Mouse (Mus musculus) MEL (cell line): ENCODE measurements around the gene Nat14. TPM values are rescaled to one million over a fixed set of nuclear protein-coding genes. Genes with fewer than 3 reads are reported as not detected.

Experiments used
- DNase-seq: peaks from one replicate; pipeline ENCODE4 v3.0.0; 2011; ENCODE audit warnings: low read depth, low spot score
- H3K27ac ChIP-seq: 2 replicates; pipeline ENCODE4 v1.5.1; 2012; ENCODE audit warnings: low read depth, mild to moderate bottlenecking, control low read depth, low read length, moderate library complexity; ENCODE audit not compliant: control insufficient read depth
- H3K27me3 ChIP-seq, 2 experiments: fragments of 150-350 bp in 1 of 2; sonication (generic) in 1 of 2; 2 replicates each; pipeline ENCODE4 v1.6.1; 2012; ENCODE audit warnings: low read length in 2 of 2, mild to moderate bottlenecking in 2 of 2, improper control_type of control experiment in 1 of 2, moderate library complexity in 1 of 2; ENCODE audit not compliant: insufficient read depth in 2 of 2, control insufficient read depth in 1 of 2
- H3K36me3 ChIP-seq, 2 experiments: 2 replicates each; pipeline ENCODE4 v1.6.1; 2012 to 2014; ENCODE audit warnings: low read length in 2 of 2, improper control_type of control experiment in 1 of 2, inconsistent platforms in 1 of 2, mild to moderate bottlenecking in 1 of 2; ENCODE audit not compliant: insufficient read depth in 2 of 2, control insufficient read depth in 1 of 2
- H3K4me1 ChIP-seq, 2 experiments: fragments of 150-350 bp in 1 of 2; sonication (generic) in 1 of 2; 2 replicates each; pipeline ENCODE4 v1.6.1; 2012; ENCODE audit warnings: low read length in 2 of 2, improper control_type of control experiment in 1 of 2, mild to moderate bottlenecking in 1 of 2; ENCODE audit not compliant: insufficient read depth in 2 of 2, control insufficient read depth in 1 of 2
- H3K4me3 ChIP-seq, 2 experiments: fragments of 150-350 bp in 1 of 2; sonication (generic) in 1 of 2; 2 replicates each; pipeline ENCODE4 v1.5.1; 2012; ENCODE audit warnings: low read depth in 2 of 2, low read length in 2 of 2, mild to moderate bottlenecking in 2 of 2, moderate library complexity in 2 of 2, control low read depth in 1 of 2, improper control_type of control experiment in 1 of 2; ENCODE audit not compliant: control insufficient read depth in 1 of 2, insufficient read depth in 1 of 2
- H3K79me2 ChIP-seq: 2 replicates; pipeline ENCODE4 v1.6.1; 2012; ENCODE audit warnings: mild to moderate bottlenecking, low read length, moderate library complexity; ENCODE audit not compliant: control insufficient read depth, poor library complexity, insufficient read depth
- H3K9ac ChIP-seq: 2 replicates; pipeline ENCODE4 v1.6.1; 2012; ENCODE audit warnings: low read depth, mild to moderate bottlenecking, control low read depth, low read length, moderate library complexity; ENCODE audit not compliant: control insufficient read depth, poor library complexity, severe bottlenecking
- H3K9me3 ChIP-seq: fragments of 150-350 bp; sonication (generic); replicated peaks from 2 replicates; pipeline ENCODE4 v1.6.1; 2012; ENCODE audit warnings: mild to moderate bottlenecking, low read length, improper control_type of control experiment, moderate library complexity; ENCODE audit not compliant: insufficient read depth
- CHD1 ChIP-seq: IDR thresholded peaks from 2 replicates; pipeline ENCODE4 v1.6.1; 2012; ENCODE audit warnings: low read depth, mild to moderate bottlenecking, inconsistent platforms, low read length, improper control_type of control experiment
- CHD2 ChIP-seq: IDR thresholded peaks from 2 replicates; pipeline ENCODE4 v1.6.1; 2011; ENCODE audit warnings: low read length, improper control_type of control experiment
- CTCF ChIP-seq, 3 experiments: IDR thresholded peaks in 2 of 3; conservative IDR thresholded peaks in 1 of 3; 2 replicates each; pipeline ENCODE4 v1.5.1; 2011 to 2012; ENCODE audit warnings: low read length in 3 of 3, low read depth in 2 of 3, mild to moderate bottlenecking in 2 of 3, improper control_type of control experiment in 1 of 3, inconsistent platforms in 1 of 3, mixed read lengths in 1 of 3, moderate library complexity in 1 of 3; ENCODE audit not compliant: control insufficient read depth in 1 of 3, insufficient read depth in 1 of 3, poor library complexity in 1 of 3, severe bottlenecking in 1 of 3
- ELF1 ChIP-seq: IDR thresholded peaks from 2 replicates; pipeline ENCODE4 v1.6.1; 2014; ENCODE audit warnings: low read depth, mild to moderate bottlenecking, inconsistent platforms, low read length, improper control_type of control experiment, moderate library complexity
- KAT2A ChIP-seq: conservative IDR thresholded peaks from 2 replicates; pipeline ENCODE4 v1.6.1; 2012; ENCODE audit warnings: low read depth, low read length, improper control_type of control experiment, inconsistent platforms
- MAFK ChIP-seq: IDR thresholded peaks from 2 replicates; pipeline ENCODE4 v1.6.1; 2011; ENCODE audit warnings: low read depth, mild to moderate bottlenecking, low read length, improper control_type of control experiment, borderline replicate concordance
- MAX ChIP-seq: IDR thresholded peaks from 2 replicates; pipeline ENCODE4 v1.6.1; 2011; ENCODE audit warnings: low read length, improper control_type of control experiment
- POLR2AphosphoS2 ChIP-seq: IDR thresholded peaks from 2 replicates; pipeline ENCODE4 v1.6.1; 2011; ENCODE audit warnings: low read length, improper control_type of control experiment
- POLR2AphosphoS5 ChIP-seq: IDR thresholded peaks from 2 replicates; pipeline ENCODE4 v1.6.1; 2012; ENCODE audit warnings: low read depth, borderline replicate concordance, mild to moderate bottlenecking, inconsistent platforms, low read length, moderate library complexity, mixed read lengths
- RAD21 ChIP-seq: IDR thresholded peaks from 2 replicates; pipeline ENCODE4 v1.6.1; 2011; ENCODE audit warnings: mild to moderate bottlenecking, low read depth, low read length, improper control_type of control experiment
- SIN3A ChIP-seq: IDR thresholded peaks from 2 replicates; pipeline ENCODE4 v1.6.1; 2012; ENCODE audit warnings: low read length, improper control_type of control experiment, inconsistent platforms
- TAL1 ChIP-seq: IDR thresholded peaks from 2 replicates; pipeline ENCODE4 v1.6.1; 2012; ENCODE audit warnings: mild to moderate bottlenecking, inconsistent platforms, low read length, moderate library complexity, mixed read lengths
- TBP ChIP-seq: IDR thresholded peaks from 2 replicates; pipeline ENCODE4 v1.8.0; 2011; ENCODE audit warnings: low read depth, low read length, improper control_type of control experiment
- USF1 ChIP-seq: IDR thresholded peaks from 2 replicates; pipeline ENCODE4 v1.6.1; 2014; ENCODE audit warnings: low read depth, mild to moderate bottlenecking, inconsistent platforms, low read length, improper control_type of control experiment, moderate library complexity
- USF2 ChIP-seq, 2 experiments: IDR thresholded peaks; 2 replicates each; pipeline ENCODE4 v1.6.1; 2011 to 2012; ENCODE audit warnings: improper control_type of control experiment in 2 of 2, low read length in 2 of 2, borderline replicate concordance in 1 of 2, inconsistent platforms in 1 of 2, low read depth in 1 of 2, mild to moderate bottlenecking in 1 of 2; ENCODE audit not compliant: insufficient read depth in 1 of 2
- ZC3H11A ChIP-seq: IDR thresholded peaks from 2 replicates; pipeline ENCODE4 v1.6.1; 2012; ENCODE audit warnings: low read depth, mild to moderate bottlenecking, inconsistent platforms, low read length, improper control_type of control experiment
- ZMIZ1 ChIP-seq: IDR thresholded peaks from 2 replicates; pipeline ENCODE4 v1.6.1; 2012; ENCODE audit warnings: low read depth, mild to moderate bottlenecking, inconsistent platforms, low read length, improper control_type of control experiment, moderate library complexity
- polyA plus RNA-seq, 2 experiments: library from polyadenylated mRNA; stranded (reverse) in 1 of 2; unstranded in 1 of 2; fragments of >175 nt in 1 of 2; fragments of >200 nt in 1 of 2; gene quantifications; 2 replicates each; pipeline versions ENCODE4 v1.2.1 to v1.2.4; 2012; ENCODE audit warnings: low replicate concordance in 2 of 2, low read depth in 1 of 2; ENCODE audit not compliant: insufficient read length in 2 of 2, insufficient read depth in 1 of 2, missing spikeins in 1 of 2
- total RNA-seq: library from RNA; depleted of rRNA; stranded (reverse); fragments of 300-350 nt; gene quantifications from 2 replicates; pipeline ENCODE4 v1.2.3, GENCODE M21; 2012

Nat14 gene
- total and polyA plus RNA-seq, 3 experiments: 0.81 to 1.9 TPM; not detected in 1

- Histone ChIP-seq H3K9ac (no peak overlapping the region), H3K9me3 (no peaks in the 10 kb centered on the region), H3K27me3 (no peaks in the 10 kb centered on the region), H3K79me2 (no peaks in the 10 kb centered on the region), H3K36me3 (no peaks in the 10 kb centered on the region), H3K4me1 (no peaks in the 10 kb centered on the region), H3K4me3 (no peak overlapping the region), H3K27ac (no peak overlapping the region)
- DNase-seq: no peak
- TF ChIP-seq ZC3H11A (no peak), USF1 (no peak), ELF1 (no peak), KAT2A (no peak), POLR2AphosphoS2 (no peak), TAL1 (no peak), MAX (no peak), USF2 (IDR thresholded peaks at IDR 0.05; ENCODE audit: borderline replicate concordance in 1 of 2, insufficient read depth in 1 of 2, low read depth in 1 of 2, low read length in 2 of 2) (no peak), SIN3A (no peak), RAD21 (no peak), ZMIZ1 (no peak), CHD1 (no peak)
These were observed 21.9 kb upstream of the Nat14 start for GRCm38 (mm10) chr7:4899649-4900522.

- Histone ChIP-seq H3K4me1 (no peaks in the 10 kb centered on the region), H3K4me3 (no peak overlapping the region), H3K36me3 (no peaks in the 10 kb centered on the region), H3K79me2 (no peaks in the 10 kb centered on the region), H3K27ac (no peak overlapping the region), H3K9me3 (no peaks in the 10 kb centered on the region), H3K9ac (no peak overlapping the region), H3K27me3 (no peaks in the 10 kb centered on the region)
- DNase-seq: no peak
- TF ChIP-seq MAFK: no peak
- TF ChIP-seq TBP: no peak
- TF ChIP-seq MAX: no peak
- no peak for TF ChIP-seq KAT2A
- no peak for TF ChIP-seq POLR2AphosphoS5
- no peak for TF ChIP-seq CTCF (IDR thresholded peaks at IDR 0.05 in 2 of 3, conservative IDR thresholded peaks at IDR 0.05 in 1 of 3; ENCODE audit: control insufficient read depth in 1 of 3, insufficient read depth in 1 of 3, low read depth in 2 of 3, low read length in 3 of 3, poor library complexity in 1 of 3, severe bottlenecking in 1 of 3)
- no peak for TF ChIP-seq CHD2
- TF ChIP-seq POLR2AphosphoS2: no peak
These were observed 21.3 kb upstream of the Nat14 start for GRCm38 (mm10) chr7:4900523-4900851.
